Mouse (Mus musculus) lung, postnatal 4 days (tissue): ENCODE results near the gene Slc24a3.
A peak's percentile ranks its signal among the peaks of the same experiment; 100 is the strongest.

Source experiments
- DNase-seq, 2 experiments: peaks; one replicate each; pipeline ENCODE4 v3.0.0; 2021

Gene Slc24a3

GRCm38 (mm10) chr2:145655373-145655960 lies 487.9 kb downstream of the Slc24a3 start:
- DNase-seq, result peak; percentile 9 to 27

- no peak for DNase-seq
Measured at GRCm38 (mm10) chr2:145656121-145656520, 488.6 kb downstream of the Slc24a3 start.

GRCm38 (mm10) chr2:145656716-145657115 lies 489.2 kb downstream of the Slc24a3 start:
- DNase-seq, result no peak

- DNase-seq, result no peak
Measured at GRCm38 (mm10) chr2:145661242-145661641, 493.7 kb downstream of the Slc24a3 start.

- no peak for DNase-seq
Measured at GRCm38 (mm10) chr2:145663899-145664298, 496.3 kb downstream of the Slc24a3 start.

GRCm38 (mm10) chr2:145664311-145664710 lies 496.8 kb downstream of the Slc24a3 start:
- no peak for DNase-seq

GRCm38 (mm10) chr2:145668135-145668534 lies 500.6 kb downstream of the Slc24a3 start:
- no peak for DNase-seq

- DNase-seq, result no peak
Measured at GRCm38 (mm10) chr2:145670131-145670530, 502.6 kb downstream of the Slc24a3 start.

GRCm38 (mm10) chr2:145674496-145675141 lies 507.1 kb downstream of the Slc24a3 start:
- DNase-seq, result peak in 1 of 2 experiments; percentile 26

GRCm38 (mm10) chr2:145675142-145675755 lies 507.7 kb downstream of the Slc24a3 start, which contains the start of gene Rin2:
Rin2 (plus strand) TSS chr2:145675215.
- DNase-seq, result peak; percentile 82 to 91

GRCm38 (mm10) chr2:145675756-145676543 lies 508.4 kb downstream of the Slc24a3 start:
- DNase-seq, result peak; percentile 59 to 70

- DNase-seq, result peak; percentile 39 to 41
Measured at GRCm38 (mm10) chr2:145676544-145676925, 509.0 kb downstream of the Slc24a3 start.

GRCm38 (mm10) chr2:145676936-145677335 lies 509.4 kb downstream of the Slc24a3 start:
- DNase-seq, result no peak

GRCm38 (mm10) chr2:145680141-145680540 lies 512.6 kb downstream of the Slc24a3 start:
- no peak for DNase-seq

GRCm38 (mm10) chr2:145680762-145681161 lies 513.2 kb downstream of the Slc24a3 start:
- no peak for DNase-seq

- DNase-seq, result no peak
Measured at GRCm38 (mm10) chr2:145681626-145682025, 514.1 kb downstream of the Slc24a3 start.

- DNase-seq, result no peak
Measured at GRCm38 (mm10) chr2:145682924-145683323, 515.4 kb downstream of the Slc24a3 start.

- peak; percentile 68 to 76 for DNase-seq
Measured at GRCm38 (mm10) chr2:145683536-145683935, 516.0 kb downstream of the Slc24a3 start.

- no peak for DNase-seq
Measured at GRCm38 (mm10) chr2:145684151-145684550, 516.6 kb downstream of the Slc24a3 start.

GRCm38 (mm10) chr2:145684891-145685290 lies 517.3 kb downstream of the Slc24a3 start:
- DNase-seq, result no peak

- no peak for DNase-seq
Measured at GRCm38 (mm10) chr2:145686017-145686416, 518.5 kb downstream of the Slc24a3 start.

GRCm38 (mm10) chr2:145691367-145692009 lies 523.9 kb downstream of the Slc24a3 start:
- DNase-seq, result no peak
